Mouse (Mus musculus) urinary bladder, postnatal 4 days (tissue): ENCODE data around the gene Clk3.

Experiments used
- DNase-seq, 2 experiments: peaks; one replicate each; pipeline ENCODE4 v3.0.0; 2021 to 2022; ENCODE audit warnings: low spot score in 2 of 2

The Clk3 gene

GRCm38 (mm10) chr9:57770214-57770613, 4.6 kb upstream of the Clk3 start:
- no peak for DNase-seq

GRCm38 (mm10) chr9:57769539-57770069, 3.9 kb upstream of the Clk3 start:
- DNase-seq, result no peak

- DNase-seq, result no peak
Measured at GRCm38 (mm10) chr9:57767231-57767630, 1.6 kb upstream of the Clk3 start.

GRCm38 (mm10) chr9:57766431-57766830, 771 bp upstream of the Clk3 start:
- DNase-seq, result no peak

GRCm38 (mm10) chr9:57764974-57765363, 691 bp downstream of the Clk3 start:
- peak; percentile 94 to 95 for DNase-seq

- DNase-seq, result peak; percentile 67 to 85
Measured at GRCm38 (mm10) chr9:57764147-57764973, 1.3 kb downstream of the Clk3 start.

- peak in 1 of 2 experiments; percentile 48 for DNase-seq
Measured at GRCm38 (mm10) chr9:57762563-57762991, 3.1 kb downstream of the Clk3 start.

GRCm38 (mm10) chr9:57761563-57762551, 3.8 kb downstream of the Clk3 start:
- DNase-seq, result no peak

GRCm38 (mm10) chr9:57760416-57761146, 5.1 kb downstream of the Clk3 start:
- no peak for DNase-seq

GRCm38 (mm10) chr9:57759289-57759688, 6.4 kb downstream of the Clk3 start:
- peak in 1 of 2 experiments; percentile 51 for DNase-seq

GRCm38 (mm10) chr9:57758528-57758927, 7.1 kb downstream of the Clk3 start:
- DNase-seq, result no peak

- no peak for DNase-seq
Measured at GRCm38 (mm10) chr9:57757578-57757977, 8.1 kb downstream of the Clk3 start.

- DNase-seq, result no peak
Measured at GRCm38 (mm10) chr9:57750901-57751300, 14.8 kb downstream of the Clk3 start.

- DNase-seq, result no peak
Measured at GRCm38 (mm10) chr9:57748831-57749230, 16.8 kb downstream of the Clk3 start.

- DNase-seq, result no peak
Measured at GRCm38 (mm10) chr9:57748137-57748536, 17.5 kb downstream of the Clk3 start.

GRCm38 (mm10) chr9:57747067-57747466, 18.6 kb downstream of the Clk3 start:
- DNase-seq, result no peak

- DNase-seq, result no peak
Measured at GRCm38 (mm10) chr9:57744462-57745091, 21.1 kb downstream of the Clk3 start.

GRCm38 (mm10) chr9:57739863-57740262, 25.8 kb downstream of the Clk3 start:
- no peak for DNase-seq

- no peak for DNase-seq
Measured at GRCm38 (mm10) chr9:57733606-57734005, 32.1 kb downstream of the Clk3 start.

GRCm38 (mm10) chr9:57728312-57728711, 37.3 kb downstream of the Clk3 start:
- no peak for DNase-seq

GRCm38 (mm10) chr9:57724701-57725100, 41.0 kb downstream of the Clk3 start:
- no peak for DNase-seq
